Mouse (Mus musculus): ENCODE data around the gene Hist1h1e.

GRCm38 (mm10) chr13:23609844-23610243 lies 12.5 kb downstream of the Hist1h1e start:
- TF ChIP-seq USF1 (IDR thresholded peaks at IDR 0.05; ENCODE audit: low read depth) (no peak), CTCF (IDR thresholded peaks at IDR 0.05; ENCODE audit: control insufficient read depth, insufficient read depth, insufficient read length) (no peak), MAX (IDR thresholded peaks at IDR 0.05) (no peak), FOSL1 (IDR thresholded peaks at IDR 0.05; ENCODE audit: insufficient read depth, low read length, poor library complexity, severe bottlenecking) (no peak)

Data from C2C12 (cell line).